Mouse (Mus musculus): ENCODE data around the gene Sntb2. TPM values are rescaled to one million over a fixed set of nuclear protein-coding genes. Genes with fewer than 3 reads are reported as not detected.
A peak's percentile ranks its signal among the peaks of the same experiment; 100 is the strongest.
"Not testable (repeated sequence)": the region's sequence is repeated elsewhere in the genome, so short reads cannot be mapped to it uniquely, and the experiment has no call there.

The Sntb2 gene
- total RNA-seq, 2 experiments from 2014 or later, result 7.4 to 8.7 TPM

GRCm38 (mm10) chr8:106969964-106970363, 34.4 kb downstream of the Sntb2 start:
- no peak for DNase-seq (ENCODE audit: low spot score in 2 of 2)

GRCm38 (mm10) chr8:106971916-106972315, 36.4 kb downstream of the Sntb2 start:
- DNase-seq (ENCODE audit: low spot score in 2 of 2), result no peak

- no peak for DNase-seq (ENCODE audit: low spot score in 2 of 2)
These were observed 37.2 kb downstream of the Sntb2 start for GRCm38 (mm10) chr8:106972538-106973264.

- DNase-seq (ENCODE audit: low spot score in 2 of 2), result not testable (repeated sequence)
These were observed 38.0 kb downstream of the Sntb2 start for GRCm38 (mm10) chr8:106973526-106973925.

GRCm38 (mm10) chr8:106974754-106975153, 39.2 kb downstream of the Sntb2 start:
- no peak for DNase-seq (ENCODE audit: low spot score in 2 of 2)

- DNase-seq (ENCODE audit: low spot score in 2 of 2), result no peak
These were observed 40.2 kb downstream of the Sntb2 start for GRCm38 (mm10) chr8:106975764-106976163.

- DNase-seq (ENCODE audit: low spot score in 2 of 2), result no peak
These were observed 40.9 kb downstream of the Sntb2 start for GRCm38 (mm10) chr8:106976436-106976835.

- DNase-seq (ENCODE audit: low spot score in 2 of 2), result peak; percentile 22 to 55
These were observed 43.3 kb downstream of the Sntb2 start for GRCm38 (mm10) chr8:106978755-106979251.

- DNase-seq (ENCODE audit: low spot score in 2 of 2), result peak in 1 of 2 experiments; percentile 15
These were observed 49.9 kb downstream of the Sntb2 start for GRCm38 (mm10) chr8:106985404-106985821.

- no peak for DNase-seq (ENCODE audit: low spot score in 2 of 2)
These were observed 50.4 kb downstream of the Sntb2 start for GRCm38 (mm10) chr8:106985951-106986350.

- DNase-seq (ENCODE audit: low spot score in 2 of 2), result no peak
These were observed 52.0 kb downstream of the Sntb2 start for GRCm38 (mm10) chr8:106987557-106987956.

GRCm38 (mm10) chr8:106991393-106991792, 55.8 kb downstream of the Sntb2 start:
- DNase-seq (ENCODE audit: low spot score in 2 of 2), result no peak

- DNase-seq (ENCODE audit: low spot score in 2 of 2), result not testable (repeated sequence)
These were observed 60.8 kb downstream of the Sntb2 start for GRCm38 (mm10) chr8:106996339-106996738.

GRCm38 (mm10) chr8:106997416-106997815, 61.9 kb downstream of the Sntb2 start:
- no peak for DNase-seq (ENCODE audit: low spot score in 2 of 2)

- peak; percentile 62 to 68 for DNase-seq (ENCODE audit: low spot score in 2 of 2)
These were observed 63.5 kb downstream of the Sntb2 start for GRCm38 (mm10) chr8:106999068-106999467.

GRCm38 (mm10) chr8:107002532-107002931, 67.0 kb downstream of the Sntb2 start:
- DNase-seq (ENCODE audit: low spot score in 2 of 2), result peak; percentile 94 to 95

- no peak for DNase-seq (ENCODE audit: low spot score in 2 of 2)
These were observed 72.2 kb downstream of the Sntb2 start for GRCm38 (mm10) chr8:107007795-107008194.

GRCm38 (mm10) chr8:107012666-107013065, 77.1 kb downstream of the Sntb2 start:
- no peak for DNase-seq (ENCODE audit: low spot score in 2 of 2)

GRCm38 (mm10) chr8:107014915-107015314, 79.4 kb downstream of the Sntb2 start:
- no peak for DNase-seq (ENCODE audit: low spot score in 2 of 2)

- DNase-seq (ENCODE audit: low spot score in 2 of 2), result no peak
These were observed 87.9 kb downstream of the Sntb2 start for GRCm38 (mm10) chr8:107023479-107023878.

GRCm38 (mm10) chr8:107029310-107029709, 93.8 kb downstream of the Sntb2 start:
- no peak for DNase-seq (ENCODE audit: low spot score in 2 of 2)

GRCm38 (mm10) chr8:107030058-107030457, 94.5 kb downstream of the Sntb2 start:
- DNase-seq (ENCODE audit: low spot score in 2 of 2), result no peak
